Mouse (Mus musculus): ENCODE measurements around the gene Rptor.
A peak's percentile ranks its signal among the peaks of the same experiment; 100 is the strongest.

Rptor gene

DNA sequence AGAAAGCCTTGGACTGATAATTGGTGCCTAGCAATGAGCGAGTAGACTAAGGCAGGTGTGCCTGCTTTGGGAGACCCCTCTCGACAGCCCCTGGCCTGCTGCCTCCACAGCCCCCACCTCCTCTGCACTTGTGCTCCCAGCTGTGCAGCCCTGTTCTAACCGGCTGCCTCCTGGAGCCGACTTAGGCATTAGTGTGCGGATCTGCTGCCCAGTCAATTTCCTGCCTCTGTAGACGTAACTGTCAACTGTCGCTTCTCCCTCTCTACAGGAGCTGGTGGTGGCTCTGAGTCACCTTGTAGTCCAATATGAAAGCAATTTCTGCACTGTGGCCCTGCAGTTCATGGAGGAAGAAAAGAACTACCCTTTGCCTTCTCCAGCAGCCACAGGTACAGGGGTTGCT lies 253.3 kb downstream of the Rptor start:
- DNase-seq (ENCODE audit: low spot score), result no peak

DNA sequence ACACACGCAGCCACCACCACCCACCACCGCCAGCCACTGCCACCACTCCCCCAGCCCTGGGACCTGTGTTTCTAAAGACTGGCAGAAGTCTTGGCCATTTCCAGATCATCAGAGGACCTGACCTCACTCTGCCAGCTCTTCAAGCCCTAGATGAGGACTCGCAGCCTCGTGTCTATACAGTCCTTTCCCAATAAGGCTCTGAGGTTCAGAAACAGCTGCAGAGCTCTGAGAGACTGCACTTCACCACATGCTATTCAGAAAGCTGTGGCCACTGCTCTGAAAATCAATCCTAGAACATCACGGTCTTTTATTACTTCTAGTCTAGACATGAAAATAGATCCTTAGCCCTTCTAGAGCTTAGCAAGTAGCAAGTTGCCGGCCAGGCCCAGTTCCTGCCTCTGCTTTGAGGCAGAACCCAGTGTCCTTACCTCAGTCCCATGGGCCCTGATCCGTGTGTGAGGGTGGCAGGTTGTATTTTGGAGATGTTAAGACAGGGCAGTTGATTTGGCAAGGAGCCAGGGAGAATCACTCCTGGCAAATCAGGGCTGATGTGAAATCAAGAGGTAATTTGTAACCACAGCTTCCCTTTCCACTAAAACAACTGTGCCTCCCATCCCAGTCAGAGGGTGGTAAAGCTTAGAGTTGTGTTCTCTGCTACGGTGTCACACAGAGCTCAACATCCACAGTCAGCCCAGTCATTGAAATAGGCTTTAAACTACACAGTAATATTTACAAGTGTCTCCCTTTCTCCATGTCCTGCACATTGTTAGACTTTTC lies 260.0 kb downstream of the Rptor start:
- DNase-seq (ENCODE audit: low spot score), result peak; percentile 17

DNA sequence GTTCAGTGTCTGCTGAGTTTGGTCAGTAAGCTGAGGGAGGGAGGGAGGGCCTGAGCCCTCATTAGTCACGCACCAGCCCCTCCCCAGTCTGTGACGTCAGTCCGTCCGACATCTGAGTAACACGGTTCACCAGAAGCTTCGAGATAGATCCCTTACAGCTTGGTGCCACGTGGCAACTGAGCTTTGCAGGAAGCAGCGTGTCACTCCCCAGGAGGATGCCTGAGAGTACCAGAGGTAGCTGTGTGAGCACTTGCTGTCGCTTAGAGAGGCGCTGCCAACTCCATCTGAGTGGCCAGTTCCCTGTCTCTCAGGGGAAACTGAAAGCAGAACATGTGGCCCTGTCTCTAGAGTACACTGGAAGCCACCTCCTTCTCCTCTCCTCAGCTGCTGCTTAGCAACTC lies 260.7 kb downstream of the Rptor start:
- peak; percentile 62 for DNase-seq (ENCODE audit: low spot score)

DNA sequence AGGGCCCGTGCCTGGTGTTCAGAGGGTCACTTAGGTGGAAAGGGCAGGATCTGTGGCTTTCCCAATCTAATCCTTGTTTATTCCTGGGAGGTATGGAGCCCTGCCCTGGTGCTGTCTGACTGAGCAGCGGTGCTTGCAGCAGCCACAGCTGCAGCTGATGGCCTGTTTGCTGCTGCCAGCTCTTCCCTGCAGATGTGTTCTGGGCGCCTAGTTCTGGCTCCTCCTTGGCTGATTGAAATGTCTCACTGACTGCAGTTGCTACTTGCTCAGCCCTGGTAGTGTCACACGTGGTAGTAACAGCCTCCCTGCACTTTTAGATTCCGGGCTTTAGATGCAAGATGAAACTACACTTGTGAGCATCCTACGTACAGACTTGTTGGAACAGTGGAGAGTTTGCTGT lies 264.1 kb downstream of the Rptor start:
- no peak for DNase-seq (ENCODE audit: low spot score)

DNA sequence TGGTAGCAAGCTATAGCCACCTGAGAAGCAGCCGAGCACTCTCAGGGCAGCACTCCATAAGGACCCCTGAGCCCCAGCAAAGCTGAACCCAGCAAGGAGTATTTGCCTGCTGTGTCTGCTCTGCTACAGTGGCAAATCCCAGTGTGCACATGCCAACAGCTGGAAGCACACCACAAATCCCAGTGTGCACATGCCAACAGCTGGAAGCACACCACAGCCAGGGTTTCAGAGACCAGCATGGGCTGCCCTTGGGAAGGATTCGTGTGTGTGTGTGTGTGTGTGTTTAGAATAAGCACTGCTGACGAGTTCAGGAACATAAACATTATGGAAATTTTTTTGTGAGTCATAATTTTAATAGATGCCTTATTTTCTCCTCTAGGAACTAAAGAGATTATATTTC lies 265.4 kb downstream of the Rptor start:
- DNase-seq (ENCODE audit: low spot score), result no peak

DNA sequence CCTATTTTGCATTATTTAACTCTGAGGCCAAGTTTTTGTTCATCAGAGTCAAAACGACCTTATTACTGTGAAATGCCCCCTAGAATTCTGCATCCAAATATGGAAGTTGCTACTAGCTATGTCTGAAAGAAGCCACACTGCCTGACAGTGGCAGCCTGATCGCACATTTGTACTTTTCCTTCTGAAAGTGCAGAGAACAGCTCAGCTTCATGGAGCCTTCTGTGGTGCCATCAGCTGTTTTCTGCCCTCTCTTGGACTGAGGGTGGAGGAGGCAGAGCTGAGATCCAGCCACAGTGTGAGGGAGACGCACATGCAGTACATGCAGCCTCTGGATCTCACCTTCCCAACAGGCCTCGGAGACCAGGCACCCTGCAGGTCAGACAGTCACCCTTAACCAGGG lies 265.9 kb downstream of the Rptor start:
- DNase-seq (ENCODE audit: low spot score), result no peak

DNA sequence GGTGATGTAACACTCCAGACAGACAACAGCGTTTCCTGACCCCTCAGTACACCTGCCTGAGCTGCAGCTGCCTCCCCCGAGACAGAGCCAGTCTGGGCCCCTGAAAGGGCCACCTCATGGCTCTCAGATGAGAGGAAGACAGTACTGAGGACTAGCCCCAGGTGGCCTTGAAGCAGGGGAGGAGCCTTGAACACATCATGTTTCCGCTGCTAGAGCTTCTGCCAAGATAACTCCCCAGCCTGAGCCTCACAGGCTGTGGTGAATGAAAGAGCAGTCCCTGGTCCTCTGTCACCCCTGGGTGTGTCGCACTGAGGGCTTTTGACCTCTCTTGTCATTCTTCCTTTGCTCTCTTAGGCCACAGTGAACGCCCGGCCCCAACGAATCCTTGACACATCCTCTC lies 268.4 kb downstream of the Rptor start:
- no peak for DNase-seq (ENCODE audit: low spot score)

DNA sequence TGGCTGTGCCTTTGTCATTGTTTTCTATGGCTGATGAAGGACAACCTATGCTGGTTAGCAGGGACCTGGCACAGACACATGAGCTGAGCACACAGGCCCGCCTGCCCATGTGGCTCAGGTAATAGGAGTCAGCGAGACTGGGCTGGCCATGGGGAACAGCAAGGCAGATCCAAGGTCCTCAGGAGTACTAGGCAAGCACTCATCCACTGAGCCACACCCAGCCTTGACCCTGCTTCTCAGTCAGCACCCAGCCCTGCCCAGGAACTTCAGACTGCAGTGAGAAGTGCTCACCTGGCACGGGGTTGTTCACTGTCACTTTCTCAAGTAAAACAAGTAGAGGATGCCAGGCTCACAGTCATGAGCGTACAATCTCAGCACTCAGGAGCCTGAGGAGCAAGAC lies 270.9 kb downstream of the Rptor start:
- DNase-seq (ENCODE audit: low spot score), result no peak

DNA sequence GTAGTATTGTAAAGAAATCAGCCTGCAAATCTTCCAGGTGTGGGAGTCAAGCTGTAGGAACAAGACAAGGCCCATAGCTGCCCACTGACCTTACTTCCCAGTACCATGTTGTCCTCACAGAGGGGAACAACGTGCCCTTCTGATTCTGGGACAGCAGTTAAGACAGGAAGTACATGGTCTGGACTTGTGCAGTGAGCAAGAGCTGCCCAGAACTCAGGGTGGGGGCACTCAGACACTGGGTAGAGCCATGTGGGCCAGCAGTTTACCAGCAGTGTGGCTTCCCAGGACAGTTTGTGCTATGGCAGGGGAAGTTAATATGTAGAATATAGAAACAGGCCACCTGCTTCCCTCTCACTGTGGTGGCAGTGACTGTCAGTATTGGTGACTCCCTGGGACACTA lies 272.1 kb downstream of the Rptor start:
- no peak for DNase-seq (ENCODE audit: low spot score)

DNA sequence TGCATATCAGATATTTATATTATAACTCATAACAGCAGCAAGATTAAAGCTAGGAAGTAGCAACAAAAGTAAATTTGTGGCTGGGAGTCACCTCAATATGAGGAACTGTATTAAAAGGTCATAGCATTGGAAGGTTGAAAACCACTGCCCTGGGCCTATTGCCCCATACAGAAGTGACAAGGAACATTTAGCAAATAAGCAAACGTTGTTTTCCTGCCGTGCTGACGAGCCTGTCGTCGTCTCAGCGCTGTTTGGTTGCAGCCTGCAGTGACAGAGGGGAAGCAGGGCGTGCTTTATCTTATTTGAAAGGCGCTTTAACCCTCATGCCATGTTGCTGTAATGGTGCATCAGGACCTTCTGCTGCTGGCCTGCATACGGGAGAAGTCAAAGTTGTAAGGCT lies 273.0 kb downstream of the Rptor start:
- DNase-seq (ENCODE audit: low spot score), result no peak

DNA sequence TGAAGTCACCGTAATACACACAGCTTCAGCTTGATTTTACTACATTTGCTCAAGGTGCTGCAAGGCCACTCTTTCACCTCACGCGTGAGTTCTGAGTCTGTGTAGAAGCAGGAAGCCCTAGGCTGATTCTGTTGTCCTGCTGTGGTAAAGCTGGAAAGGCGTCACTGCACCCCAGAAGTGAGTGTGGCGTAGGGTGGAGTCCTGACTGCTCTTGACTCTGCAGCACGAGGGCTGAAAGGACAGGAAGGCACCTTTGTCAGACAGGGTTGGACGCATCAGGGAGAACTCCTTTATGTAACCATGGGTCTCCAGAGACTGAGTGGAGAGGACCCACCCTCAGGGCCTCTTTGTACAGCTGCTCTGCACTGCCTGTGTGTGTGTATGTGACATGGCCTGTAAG lies 274.4 kb downstream of the Rptor start:
- no peak for DNase-seq (ENCODE audit: low spot score)

DNA sequence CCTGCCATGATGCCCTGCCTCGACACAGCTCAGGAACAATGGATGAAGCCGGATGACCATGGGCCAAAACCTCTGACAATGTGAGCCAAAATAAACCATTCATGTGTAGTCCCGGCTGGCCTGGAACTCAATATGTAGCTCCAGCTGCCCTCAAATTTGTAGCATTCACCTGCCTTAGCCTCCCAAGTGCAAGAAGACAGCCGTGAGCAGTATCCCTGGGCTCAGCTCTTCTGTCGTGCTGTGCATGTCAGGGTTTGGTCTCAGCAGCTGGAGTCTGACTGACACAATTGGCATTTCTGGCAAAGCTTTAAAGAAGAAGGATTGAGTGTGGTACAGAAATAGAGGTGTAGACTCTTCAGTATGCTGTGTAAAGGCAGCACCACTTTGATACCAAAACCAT lies 276.9 kb downstream of the Rptor start:
- no peak for DNase-seq (ENCODE audit: low spot score)

DNA sequence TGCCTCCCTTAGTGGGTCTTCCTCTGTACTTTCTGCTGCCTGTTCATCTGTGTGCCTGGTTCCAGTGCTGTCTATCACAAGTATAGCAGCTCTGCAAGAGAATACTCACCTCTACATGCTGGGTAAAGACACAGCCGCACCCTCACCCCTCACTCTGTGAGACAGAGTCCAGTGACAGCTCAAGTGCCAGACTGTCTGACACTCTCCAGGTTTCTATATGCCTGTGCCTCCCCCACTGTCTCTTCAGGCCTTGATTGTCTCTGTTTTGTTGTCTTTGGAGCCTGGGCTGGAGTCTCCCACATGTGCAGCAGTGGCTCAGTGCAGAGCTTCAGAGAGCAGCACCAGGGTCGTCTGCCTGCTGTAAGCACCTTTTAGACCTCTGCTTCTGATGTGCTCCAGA lies 280.9 kb downstream of the Rptor start:
- DNase-seq (ENCODE audit: low spot score), result no peak

DNA sequence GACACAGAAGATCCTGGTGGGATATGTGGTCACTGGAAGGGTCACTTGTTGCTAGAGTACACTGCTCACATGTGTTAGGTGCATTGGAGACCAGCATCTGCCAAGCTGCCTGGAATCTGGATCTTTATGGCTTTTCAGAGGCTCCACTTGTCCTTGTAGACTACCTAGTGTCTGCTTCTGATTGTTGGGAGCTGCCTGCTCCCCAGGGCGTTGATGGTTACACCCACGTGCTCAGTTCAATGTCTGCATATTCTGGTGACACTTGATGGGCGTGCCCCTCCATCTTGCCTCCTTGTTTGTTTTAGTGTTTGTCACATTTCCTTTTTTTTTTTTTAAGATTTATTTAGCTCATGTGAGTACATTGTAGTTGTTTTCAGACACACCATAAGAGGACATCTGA lies 287.3 kb downstream of the Rptor start:
- DNase-seq (ENCODE audit: low spot score), result no peak

DNA sequence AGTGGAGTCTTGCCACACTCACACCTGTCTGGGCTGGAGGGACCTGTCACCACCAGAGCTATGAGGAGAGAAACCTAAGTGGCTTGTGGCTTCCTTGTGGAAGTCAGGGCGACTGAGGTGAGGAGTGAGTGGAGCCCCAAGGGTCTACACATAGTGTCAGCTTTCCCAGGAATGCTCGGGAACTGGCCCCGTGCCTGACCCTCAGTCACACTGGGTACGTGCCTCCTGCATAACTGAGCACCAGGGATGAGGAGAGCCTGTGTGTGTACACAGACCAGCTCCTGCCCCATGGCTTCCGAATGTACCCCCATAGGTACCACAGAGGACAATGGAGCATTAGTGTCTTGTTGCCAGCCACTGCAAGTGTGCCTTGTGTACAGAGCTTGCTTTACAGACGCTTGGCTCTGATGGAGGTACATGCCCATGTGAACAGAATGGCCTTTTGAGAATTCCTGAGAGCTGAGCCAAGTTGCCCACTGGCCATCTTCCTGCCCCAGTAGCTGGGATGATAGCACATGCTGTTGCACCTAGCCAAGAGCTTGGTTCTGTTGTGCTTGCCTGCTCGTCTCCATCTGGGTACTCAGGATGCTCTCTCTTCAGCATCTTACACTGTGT lies 289.0 kb downstream of the Rptor start:
- DNase-seq (ENCODE audit: low spot score), result no peak

DNA sequence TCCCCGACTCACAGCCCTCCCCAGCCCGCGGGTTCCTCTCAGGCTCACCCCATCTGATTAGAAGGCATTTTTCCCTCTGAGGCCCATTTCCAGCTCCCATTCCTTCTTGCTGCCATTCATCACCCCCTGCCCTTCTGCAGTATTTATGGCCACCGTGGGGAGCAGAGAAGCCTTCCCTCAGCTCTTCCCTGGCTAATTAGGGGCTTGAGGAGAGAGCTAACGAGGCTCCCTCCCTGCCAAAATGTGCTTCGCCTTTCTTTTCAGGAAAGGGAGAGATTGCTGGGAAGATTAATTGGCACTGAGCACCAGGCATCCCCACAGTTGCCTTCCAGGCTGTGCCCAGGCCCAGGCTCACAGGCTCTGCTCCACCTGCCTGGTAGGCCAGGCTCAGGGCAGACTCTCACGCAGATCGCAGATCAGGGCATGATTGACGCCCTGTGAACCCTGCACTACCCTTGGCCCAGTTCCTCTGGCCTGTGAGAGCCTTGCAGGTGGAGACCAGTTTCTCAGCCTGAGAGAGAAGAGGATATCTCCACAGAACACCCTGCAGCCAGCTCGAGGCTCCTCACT lies 291.0 kb downstream of the Rptor start:
- no peak for DNase-seq (ENCODE audit: low spot score)

DNA sequence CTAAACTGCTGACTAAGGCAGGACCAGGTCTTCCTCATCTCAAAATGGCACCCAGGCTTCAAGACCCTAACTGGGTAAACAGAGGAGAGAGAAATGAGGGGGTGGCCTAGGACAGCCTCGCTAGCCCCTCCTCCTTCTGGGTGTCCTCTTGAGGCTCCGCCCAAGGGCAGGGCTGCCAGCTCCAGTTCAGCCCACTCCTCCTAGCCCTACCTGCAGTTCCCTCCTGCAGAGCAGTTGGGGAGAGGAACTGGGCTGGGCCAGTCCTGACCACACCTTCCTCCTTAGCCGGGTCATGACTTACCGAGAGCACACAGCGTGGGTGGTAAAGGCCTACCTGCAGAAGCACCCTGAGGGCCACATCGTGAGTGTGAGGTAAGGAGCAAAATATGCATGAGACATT lies 291.9 kb downstream of the Rptor start:
- DNase-seq (ENCODE audit: low spot score), result no peak

DNA sequence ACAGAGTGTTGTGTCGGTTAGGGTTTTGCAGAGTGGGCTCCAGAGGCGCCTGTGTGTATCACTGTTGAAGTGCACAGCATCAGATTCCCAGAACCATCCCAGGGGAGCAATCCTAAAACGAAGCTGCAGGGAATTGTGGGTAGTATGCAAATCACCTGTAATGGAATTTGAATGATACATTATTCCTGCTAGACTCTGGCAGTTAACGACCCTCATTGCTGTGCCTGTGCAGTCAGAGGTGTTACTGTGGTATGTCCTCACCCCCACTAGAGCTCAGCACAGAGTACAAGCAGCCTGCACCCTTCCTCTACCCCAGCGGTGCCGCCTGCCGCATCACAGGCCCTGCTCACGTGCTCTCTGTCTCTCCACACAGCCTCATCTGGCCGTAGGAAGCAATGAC lies 294.3 kb downstream of the Rptor start:
- DNase-seq (ENCODE audit: low spot score), result no peak

DNA sequence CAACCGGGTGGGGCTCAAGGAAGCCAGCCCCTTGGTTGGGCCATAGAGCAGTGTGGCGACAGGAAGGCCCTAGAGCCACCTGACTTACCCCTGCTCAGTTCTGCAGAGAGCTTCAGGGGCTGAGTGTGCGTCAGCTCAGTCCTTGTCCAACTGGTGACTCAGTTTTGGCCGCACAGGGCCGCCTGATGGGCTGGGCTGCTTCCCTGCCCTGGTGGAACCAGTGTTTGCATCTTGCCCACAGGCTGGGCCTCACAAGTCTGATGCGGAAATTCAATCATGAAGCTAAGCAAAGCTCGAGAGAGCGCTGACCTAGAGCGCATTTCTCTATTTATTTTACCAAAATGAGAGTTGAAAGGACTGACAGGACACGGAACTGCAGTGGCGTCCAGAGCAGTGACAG lies 296.3 kb downstream of the Rptor start:
- DNase-seq (ENCODE audit: low spot score), result no peak

DNA sequence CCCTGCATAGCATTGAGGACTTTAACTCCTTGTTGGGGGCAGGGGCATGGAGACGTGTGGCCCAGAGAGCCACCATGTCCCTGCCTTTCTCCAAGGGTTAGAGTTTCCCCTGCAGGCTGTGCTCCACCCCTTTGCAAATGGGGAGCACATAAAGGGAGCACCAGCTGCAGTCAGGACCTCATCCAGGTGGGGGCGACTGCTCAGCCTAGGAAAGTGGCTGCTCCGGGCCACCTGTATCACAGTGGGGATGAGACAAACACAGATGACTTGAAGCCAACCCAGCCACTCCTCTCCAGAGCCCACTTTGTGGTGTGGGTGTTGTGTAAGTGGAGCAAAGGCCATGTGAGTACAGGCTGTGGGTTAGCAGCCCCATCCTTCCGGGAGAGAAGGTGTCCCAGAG lies 298.5 kb downstream of the Rptor start:
- no peak for DNase-seq (ENCODE audit: low spot score)

DNA sequence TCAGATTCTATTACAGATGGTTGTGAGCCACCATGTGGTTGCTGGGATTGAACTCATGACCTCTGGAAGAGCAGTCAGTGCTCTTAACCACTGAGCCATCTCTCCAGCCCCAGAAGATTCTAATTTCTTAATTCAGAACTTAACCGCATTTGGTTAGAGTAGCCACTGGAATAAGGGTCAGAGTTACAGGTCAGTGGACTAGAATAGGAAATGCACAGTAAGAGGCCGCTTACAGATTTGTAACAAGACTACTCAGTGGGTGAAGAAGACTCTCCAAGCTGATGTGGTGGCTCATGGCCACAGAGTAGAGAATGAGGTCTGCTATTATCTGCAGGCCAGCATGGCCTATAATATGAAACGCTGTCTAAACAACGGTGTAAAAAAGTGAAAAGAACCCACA lies 300.2 kb downstream of the Rptor start:
- DNase-seq (ENCODE audit: low spot score), result no peak

DNA sequence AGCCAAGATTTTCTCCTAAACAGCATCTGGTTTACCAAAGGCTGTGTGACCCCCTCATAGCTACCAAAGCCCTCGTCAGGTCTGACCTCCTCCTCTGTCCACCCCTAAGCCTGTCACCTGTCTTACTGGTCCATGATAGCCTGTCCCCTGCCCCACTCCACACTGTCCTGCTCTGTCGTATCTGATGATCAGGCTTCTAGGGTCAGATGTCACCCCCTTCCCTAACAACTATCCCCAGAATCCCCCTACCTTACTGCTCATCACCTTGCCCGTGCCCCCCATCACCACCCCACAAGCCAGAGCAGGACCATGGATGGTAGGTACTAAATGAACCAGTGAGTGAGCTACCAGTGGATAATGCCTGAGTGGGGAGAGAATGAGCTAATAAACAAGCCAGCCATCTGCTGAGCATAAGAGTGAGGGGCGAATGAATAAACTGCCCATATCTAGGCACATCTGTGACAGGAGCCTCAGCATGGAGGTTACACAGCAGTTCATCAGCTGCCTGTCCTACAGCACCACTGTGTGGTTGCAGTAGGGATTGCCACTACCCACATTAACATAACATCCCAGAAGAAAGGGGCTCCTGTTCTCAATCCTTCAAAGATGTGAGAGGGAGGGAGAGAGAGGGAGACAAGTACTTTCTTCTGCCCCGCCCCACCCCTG lies 302.0 kb downstream of the Rptor start:
- peak; percentile 69 for DNase-seq (ENCODE audit: low spot score)

DNA sequence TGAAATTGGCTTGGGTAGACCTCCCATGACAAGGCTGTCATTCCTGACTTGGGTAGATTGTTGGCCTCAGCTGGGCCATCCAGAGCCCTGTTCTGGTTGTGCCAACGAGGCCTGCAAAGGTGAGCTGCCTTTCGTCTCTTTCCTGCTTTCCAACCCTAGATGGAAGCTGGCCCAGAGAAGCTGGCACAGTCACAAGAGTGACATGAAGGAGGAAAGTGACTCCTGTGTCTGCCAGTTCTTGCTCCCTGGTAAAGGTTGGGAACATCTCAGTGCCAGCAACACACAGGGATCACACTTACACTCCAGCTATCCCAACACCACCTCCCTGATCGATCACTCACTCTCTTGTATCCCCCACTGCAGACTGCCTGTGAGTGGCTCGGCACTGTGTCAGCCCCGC lies 303.1 kb downstream of the Rptor start:
- no peak for DNase-seq (ENCODE audit: low spot score)
